Mouse (Mus musculus) embryonic fibroblast, embryonic 13.5 days (primary cell): Measurements from ENCODE around the gene Insig1.

ENCODE experiments used
- CTCF ChIP-seq: IDR thresholded peaks from 2 replicates; pipeline ENCODE4 v1.5.1; 2011; ENCODE audit warnings: mild to moderate bottlenecking, control low read depth, low read length, moderate library complexity, borderline replicate concordance; ENCODE audit not compliant: insufficient read depth
- POLR2A ChIP-seq: IDR thresholded peaks from 2 replicates; pipeline ENCODE4 v1.6.1; 2011; ENCODE audit warnings: low read depth, mild to moderate bottlenecking, control low read depth, low read length, moderate library complexity

DNA sequence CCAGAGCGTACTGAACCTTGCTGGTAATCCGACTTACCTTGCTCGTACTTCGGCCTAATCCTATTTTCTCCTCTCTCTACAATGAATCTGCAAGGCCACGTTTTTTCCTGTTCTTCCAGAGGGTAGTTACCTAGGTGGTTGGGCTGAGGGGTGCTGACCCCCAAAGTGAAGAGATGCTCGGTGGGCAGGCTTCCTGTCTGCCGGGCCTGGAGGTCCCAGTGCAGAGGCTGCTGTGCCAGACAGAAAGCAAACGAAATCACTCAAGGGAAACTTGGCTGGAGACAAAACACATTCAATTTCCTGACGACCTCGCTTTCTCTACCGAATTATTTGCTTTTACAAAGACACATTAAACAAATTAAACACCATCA, 52.3 kb downstream of the Insig1 start:
- no peak for TF ChIP-seq CTCF
- TF ChIP-seq POLR2A, result no peak
